Mouse (Mus musculus) cerebellum, adult 2 months (tissue): ENCODE data around the gene Dennd2a.
"Not testable (repeated sequence)": the region's sequence is repeated elsewhere in the genome, so short reads cannot be mapped to it uniquely, and the experiment has no call there.

Experiments used
- CTCF ChIP-seq: fragments of 200-500 bp; IDR thresholded peaks from 2 replicates; pipeline ENCODE4 v1.5.1; 2011; ENCODE audit warnings: low read depth, mild to moderate bottlenecking, control low read depth, low read length, moderate library complexity, borderline replicate concordance; ENCODE audit not compliant: insufficient read depth
- POLR2A ChIP-seq: fragments of 200-500 bp; IDR thresholded peaks from 2 replicates; pipeline ENCODE4 v1.6.1; 2011; ENCODE audit warnings: low read length, control low read depth, borderline replicate concordance; ENCODE audit not compliant: insufficient read depth

DNA sequence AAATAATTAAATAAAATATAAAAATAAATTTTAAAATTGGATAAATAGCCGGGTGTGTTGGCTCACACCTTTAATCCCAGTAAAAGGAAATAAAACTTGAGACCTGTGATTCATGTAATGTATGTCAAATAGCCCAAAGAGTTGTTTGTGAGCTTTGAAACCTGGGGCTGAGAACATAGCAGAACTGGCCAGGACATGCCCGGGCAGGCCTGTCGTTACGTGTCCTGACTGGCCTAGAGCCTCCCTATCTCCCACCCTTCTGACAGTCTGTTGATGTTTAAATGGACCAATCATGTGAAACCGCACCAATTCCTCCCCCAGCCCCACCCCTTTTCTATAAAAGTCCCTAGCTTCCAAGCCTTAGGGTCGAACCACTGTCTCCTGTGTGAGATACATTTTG is 120.1 kb downstream of the Dennd2a start:
- TF ChIP-seq CTCF, POLR2A: not testable (repeated sequence)
